Mouse (Mus musculus): ENCODE data around the gene Abhd6.

GRCm38 (mm10) chr14:8101886-8102285 is 99.2 kb downstream of the Abhd6 start:
- TF ChIP-seq MAFK (IDR thresholded peaks at IDR 0.05; ENCODE audit: insufficient read depth, low read depth, low read length) (no peak), CHD2 (IDR thresholded peaks at IDR 0.05; ENCODE audit: low read depth, low read length) (no peak), HCFC1 (IDR thresholded peaks at IDR 0.05; ENCODE audit: borderline replicate concordance, insufficient read depth, low read length) (no peak), ZC3H11A (IDR thresholded peaks at IDR 0.05; ENCODE audit: borderline replicate concordance, low read depth, low read length) (no peak)

All from ES-E14 (cell line).